Mouse (Mus musculus) cerebellum, adult 11-12 months (tissue): ENCODE measurements around the gene Mob2.

Source experiments
- DNase-seq: peaks from one replicate; pipeline ENCODE4 v3.0.0; 2022

Gene Mob2

DNA sequence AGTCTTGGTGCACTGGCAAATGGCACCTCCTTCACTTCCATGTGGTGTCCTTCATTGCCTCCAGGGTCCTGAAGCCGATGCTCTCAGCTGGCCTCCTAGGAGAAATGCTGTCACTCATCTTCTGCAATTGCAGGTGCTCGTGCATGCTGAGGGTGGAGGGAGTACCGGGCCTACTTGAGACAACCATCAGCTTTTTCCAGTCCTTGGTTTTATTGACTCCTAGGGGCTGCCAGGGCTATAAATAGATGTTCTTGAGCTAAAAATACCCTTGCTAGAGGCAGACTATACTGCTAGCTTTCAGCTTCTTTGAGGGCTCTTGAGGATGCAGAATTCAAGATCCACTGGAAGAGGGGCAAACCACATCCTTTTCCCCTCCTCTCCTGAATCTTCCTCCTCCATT lies 16.3 kb upstream of the Mob2 start:
- DNase-seq, result no peak

DNA sequence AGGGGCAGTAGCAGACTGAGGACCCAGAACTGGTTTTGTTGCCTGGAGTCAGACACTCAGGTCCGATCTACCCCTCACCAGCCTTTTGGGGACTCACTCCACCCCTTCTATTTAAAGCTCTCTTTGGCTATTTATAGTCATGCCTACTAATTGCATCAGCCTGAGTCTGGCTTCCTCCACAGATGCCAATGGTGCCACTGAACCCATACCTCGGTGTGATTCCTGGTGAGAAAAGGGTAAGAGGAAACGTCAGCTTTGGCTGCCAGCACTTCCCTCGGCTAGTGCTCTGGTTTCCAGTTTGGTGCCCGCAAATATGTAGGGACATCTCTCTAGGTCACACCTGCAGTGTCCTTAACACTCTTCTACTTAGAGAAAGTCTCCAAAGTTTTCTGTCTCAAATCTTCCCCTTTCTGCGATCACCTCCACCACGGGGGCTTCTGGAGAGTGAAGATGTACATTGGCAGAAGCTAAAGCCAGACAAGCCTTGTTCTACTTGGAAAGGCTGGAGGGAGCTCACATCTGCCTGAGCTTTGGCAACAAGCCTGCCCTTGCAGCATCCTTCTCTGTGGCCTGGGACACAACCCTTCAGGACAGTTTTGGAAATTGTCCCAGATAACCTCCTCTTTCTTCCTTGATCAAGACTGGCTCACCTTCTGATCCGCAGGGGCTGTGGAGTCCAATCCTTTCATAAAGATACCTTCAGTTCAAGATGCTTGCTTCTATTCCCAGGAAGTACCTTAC lies 13.5 kb upstream of the Mob2 start:
- DNase-seq, result no peak

DNA sequence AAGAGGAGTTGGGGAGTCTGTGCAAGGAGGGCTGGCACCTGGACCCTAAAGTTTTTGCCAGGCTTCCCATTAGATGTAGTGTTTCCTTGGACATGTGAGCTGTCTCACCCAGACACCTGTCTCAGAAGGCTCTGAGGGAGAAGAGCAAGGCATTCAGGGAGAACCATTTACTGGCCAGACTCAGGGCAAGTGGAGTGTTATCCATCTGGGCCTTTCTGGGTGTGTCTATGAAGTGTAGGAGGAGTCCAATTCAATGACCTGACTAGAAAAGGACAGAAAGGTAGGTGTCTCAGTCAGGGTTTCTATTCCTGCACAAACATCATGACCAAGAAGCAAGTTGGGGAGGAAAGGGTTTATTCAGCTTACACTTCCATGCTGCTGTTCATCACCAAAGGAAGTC lies 10.9 kb upstream of the Mob2 start:
- DNase-seq, result no peak

DNA sequence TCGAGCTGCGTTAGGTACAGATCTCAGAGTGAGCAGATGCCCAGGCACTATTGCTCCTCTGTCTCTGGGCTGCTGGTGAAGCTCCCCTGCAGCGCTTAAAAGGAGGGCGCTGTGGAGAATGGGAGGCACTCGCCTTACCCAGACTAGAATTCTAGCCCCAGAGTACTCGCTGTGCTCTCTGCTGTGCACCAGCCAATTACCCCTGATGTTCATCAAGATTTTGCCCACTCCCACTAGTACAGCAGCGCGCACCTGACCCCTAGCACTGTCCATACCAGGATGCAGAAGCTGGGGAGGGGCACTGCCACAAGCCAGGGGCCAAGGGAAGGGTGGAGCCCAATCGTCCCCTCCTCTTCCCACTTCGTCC lies 10.3 kb upstream of the Mob2 start:
- DNase-seq, result no peak

DNA sequence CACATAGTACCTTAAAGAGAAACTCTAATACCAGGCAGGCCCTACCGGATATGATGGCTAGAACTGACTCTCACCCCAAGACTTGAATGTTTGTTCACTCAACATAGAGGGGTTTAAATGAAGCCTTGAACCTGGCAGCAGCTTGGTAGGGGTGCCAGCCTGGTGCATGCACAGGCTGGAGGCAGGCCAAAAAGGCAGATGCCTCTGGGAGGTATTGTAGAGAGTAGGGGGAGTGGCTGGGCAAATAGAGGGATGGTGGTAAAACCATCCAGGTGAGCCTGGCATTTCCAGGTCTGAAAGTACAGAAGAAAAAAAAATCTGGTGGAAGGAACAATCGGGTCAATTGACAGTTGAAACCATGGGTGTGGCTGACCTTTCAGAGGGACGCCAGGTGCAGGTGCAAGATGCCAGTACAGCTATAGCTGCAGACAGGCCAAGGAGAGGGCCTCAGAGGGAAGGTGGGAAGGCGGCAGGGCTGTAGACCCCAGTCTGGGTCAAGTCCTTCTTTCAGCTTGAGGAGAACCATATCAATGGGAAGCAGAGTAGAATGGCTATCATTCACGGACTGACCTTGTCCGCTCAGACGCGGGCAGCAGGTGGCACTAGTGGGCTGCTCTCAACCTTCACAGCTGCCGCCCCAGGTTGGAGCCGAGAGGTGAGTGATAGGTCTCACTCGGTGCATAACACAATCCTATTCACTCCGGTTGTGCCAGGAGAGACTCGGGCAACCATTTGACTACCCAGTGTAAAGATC lies 9.8 kb upstream of the Mob2 start:
- DNase-seq, result peak; percentile 81

DNA sequence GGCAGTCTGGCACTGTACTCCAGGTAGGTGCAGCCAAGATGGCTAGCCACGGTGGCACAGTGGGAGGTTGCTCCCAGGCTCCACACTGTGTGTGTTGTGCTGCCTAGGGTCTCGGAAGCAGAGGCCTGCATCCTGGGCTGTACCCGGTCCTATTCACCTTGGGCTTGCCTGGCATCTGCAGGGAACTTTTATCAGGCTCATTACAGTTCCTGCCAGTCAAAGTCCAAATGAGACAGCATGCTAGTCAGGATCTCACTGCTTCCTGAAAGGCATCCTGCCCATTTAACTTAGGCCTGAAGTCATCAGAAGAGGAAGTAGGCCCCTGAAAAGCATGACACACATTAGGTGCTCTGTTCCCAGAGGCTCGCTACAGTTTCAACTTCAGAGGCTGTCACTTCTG lies 7.6 kb upstream of the Mob2 start:
- DNase-seq, result no peak

DNA sequence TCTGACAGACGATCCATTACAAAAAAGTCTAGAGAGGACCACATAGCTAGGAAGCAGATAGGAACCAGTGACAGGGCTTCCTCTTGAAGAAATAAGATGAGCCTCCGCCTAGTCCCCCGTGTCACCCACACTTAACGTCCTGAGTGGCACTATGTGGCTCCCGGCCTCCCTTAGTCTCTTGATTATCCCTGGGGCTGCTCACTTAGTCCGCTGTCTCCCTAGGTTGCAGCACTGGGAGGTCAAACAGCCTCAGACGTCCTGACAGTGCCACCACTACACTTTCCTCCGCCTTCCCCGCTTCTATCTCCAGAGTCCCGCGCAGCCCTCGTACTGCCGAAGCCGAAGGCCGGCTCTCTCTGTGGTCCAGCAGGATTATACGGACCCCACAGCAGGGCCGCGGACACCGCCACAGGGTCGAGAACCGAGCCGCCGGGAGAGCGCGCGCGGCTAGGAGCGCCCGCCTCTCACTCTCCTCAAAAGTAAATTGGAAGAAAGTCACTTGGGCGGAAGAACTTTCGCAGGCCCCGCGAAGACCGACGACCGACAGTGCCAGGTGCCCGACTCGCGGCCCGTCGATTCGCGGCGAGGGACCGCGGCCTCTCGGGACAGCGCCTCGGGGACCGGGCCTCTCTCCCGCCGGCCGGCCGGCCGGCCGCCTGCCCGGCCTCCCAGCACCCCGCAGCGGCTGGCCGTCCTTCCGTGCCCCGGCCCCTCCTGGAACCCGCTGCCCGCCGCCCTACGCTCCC lies 507 bp downstream of the Mob2 start:
- DNase-seq, result no peak

DNA sequence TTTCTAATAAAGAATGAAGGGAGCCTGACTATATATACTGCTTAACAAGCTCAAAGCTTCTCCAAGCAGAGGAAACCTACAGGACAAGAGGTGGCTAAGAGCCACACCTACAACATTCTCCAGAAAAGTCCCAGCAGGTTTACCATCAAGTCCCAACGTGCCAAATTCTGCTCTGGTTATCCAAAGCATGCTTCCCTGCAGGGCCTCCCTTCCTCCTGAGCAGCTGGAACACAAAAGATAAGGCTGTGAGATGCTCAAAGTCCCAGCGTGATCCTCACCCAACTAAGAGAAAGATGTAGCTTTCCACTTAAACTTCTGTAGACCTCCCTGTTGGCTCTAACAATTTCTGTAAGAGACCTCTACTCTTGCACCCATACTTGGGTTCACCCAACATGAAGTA lies 1.8 kb downstream of the Mob2 start:
- no peak for DNase-seq

DNA sequence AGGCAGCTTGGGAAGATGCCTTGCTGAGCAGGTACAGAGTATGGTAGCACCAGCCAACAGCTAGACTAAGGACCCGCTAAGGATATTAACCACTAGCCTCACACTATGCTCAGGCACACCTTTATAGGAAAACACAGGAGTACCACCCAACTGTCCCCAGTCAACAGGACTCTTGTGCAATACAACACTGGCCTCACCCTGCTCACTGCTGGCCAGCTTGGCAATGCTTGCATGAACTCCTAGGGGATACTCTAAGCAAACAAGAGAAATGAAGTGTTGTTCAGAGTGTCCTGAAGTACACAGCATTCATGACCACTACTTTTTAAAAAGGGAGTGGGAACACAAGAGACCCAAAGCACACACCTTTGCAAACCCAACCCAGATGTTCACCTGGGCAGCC lies 3.7 kb downstream of the Mob2 start:
- no peak for DNase-seq

DNA sequence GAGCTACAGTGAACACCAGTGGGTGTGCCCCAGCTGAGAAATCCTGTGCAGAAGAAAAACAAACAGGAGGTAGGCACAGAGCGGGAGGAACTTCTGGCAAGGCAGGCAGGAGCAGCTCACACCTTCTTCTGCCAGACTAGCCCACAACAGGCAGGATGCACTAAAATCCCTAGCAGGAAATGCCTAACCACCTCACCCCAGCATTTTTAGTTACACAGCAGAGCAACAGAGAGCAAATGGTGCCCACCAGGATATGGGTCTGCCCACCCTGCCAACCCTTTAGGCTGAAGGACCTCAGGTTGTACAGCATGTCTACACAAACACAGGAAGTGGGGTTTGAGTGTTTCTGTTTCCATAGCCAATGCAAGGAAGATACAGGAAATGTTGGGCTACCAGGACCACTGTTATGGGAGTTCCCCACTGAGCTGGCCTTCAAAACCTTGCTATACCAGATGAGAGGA lies 4.2 kb downstream of the Mob2 start:
- DNase-seq, result no peak

DNA sequence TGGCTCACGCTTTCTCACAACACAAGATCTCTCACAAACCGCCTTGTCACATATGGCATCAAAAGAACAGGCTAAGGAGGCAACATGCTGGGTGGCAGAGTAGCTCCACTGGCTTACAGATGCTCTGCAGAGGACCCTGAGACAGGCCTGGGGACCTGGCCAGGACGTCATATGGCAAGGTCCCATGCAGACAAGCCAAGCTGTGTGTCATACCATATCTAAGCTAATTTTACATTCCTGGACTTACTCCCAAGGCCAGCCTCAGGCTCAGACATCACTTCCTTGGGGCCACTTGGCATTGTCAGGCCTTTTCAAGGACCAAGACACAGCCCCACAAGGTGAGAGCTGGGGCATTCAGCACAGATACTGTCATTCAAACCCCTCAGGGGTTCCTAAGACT lies 5.4 kb downstream of the Mob2 start:
- no peak for DNase-seq

DNA sequence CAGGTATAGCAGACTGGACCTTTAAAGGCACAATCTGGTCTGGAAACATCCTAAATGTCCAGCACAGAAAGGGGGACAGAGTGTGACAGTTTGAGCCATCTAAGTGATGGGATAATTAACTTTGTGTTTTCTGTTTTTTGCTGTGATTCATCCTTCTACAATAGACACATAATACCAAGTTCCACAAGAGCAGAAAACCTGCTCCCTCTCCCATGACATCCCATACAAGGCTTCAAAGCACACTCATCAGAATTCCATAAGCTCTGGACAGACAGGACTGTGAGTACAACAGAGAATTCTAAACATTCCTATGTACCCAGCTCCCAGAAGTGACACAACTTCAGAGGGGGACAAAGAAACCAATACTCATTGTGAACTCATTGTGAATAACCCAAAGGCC lies 10.3 kb downstream of the Mob2 start:
- no peak for DNase-seq

DNA sequence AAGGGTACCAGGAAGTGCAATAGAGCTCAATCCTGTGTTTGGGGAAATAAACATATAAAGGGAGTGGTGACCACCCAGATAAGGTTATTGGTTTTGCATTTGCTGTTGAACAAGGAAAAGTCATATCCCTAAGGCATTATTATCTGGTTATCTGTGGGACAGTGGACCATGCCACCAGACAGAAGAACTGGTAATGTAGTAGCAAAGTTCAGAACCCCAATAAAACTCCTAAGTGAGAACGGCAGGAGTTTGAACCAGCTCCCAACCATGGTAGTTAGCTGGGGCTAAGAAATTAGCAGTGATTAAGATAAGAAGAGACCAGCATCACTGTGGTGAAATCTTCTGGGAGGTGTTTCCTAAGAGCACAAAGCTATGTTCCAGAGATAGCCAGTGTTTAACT lies 14.9 kb downstream of the Mob2 start:
- DNase-seq, result no peak

DNA sequence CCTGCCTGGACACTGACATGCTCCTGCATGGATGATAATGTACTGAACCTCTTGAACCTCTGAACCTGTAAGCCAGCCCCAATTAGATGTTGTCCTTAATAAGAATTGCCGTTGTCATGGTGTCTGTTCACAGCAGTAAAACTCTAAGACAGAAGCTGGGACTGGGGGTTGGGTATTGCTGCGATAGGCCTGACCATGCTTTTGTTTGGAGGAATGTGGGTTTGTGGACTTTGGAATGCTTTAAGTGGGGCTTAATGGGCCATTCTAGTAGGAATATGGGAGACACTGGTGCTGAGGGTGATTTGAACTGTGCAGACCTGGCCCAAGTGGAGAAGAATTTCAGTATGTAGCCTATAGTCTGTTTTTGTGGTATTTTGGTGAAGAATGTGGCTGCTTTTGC lies 15.5 kb downstream of the Mob2 start:
- DNase-seq, result no peak

DNA sequence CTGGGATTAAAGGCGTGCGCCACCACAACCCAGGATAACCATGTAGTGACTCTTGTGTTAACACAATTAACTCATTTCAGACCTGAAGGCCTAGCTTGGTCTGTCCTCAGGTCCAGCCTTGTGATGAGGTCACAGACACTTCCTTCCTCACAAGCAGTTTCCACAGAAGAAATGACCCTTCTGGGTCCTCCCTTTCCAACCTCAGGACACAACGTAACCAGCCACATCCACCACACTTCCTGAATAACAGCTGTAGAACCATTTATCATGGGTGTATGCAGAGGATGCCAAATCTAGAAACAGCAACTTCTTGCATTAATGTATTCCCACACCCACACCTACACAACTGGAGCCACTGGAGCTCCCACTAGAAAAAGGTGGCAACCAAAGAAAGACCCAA lies 20.1 kb downstream of the Mob2 start:
- DNase-seq, result no peak

DNA sequence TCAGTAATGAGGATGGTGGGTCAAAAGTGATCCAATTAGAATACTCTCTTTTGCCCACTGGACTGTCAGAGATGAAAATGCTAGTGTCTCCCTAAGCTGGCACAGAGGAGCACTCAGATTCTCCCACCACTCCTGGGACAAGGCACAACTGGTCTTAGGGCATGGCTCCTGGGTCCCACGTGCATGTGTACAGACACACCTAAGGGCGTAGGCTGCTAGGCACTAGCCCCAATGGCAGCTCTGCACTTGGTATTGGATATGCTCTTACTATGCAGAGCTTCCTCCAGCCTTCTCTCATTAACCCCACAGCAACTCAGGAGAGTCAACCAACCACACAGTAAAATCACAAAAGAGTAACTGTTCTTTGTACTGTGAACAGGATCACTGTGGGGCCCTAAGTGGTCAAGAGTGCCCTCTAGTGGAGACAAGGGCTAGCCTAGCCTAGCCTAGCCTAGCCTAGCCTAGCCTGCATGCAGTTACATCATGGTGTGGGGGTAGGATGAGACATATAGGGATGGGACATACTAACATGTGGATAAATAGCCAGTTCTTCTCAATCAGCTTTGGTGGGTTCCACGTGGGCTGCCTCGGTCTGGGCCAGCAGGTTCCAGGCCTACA lies 23.2 kb downstream of the Mob2 start:
- DNase-seq, result peak; percentile 57

DNA sequence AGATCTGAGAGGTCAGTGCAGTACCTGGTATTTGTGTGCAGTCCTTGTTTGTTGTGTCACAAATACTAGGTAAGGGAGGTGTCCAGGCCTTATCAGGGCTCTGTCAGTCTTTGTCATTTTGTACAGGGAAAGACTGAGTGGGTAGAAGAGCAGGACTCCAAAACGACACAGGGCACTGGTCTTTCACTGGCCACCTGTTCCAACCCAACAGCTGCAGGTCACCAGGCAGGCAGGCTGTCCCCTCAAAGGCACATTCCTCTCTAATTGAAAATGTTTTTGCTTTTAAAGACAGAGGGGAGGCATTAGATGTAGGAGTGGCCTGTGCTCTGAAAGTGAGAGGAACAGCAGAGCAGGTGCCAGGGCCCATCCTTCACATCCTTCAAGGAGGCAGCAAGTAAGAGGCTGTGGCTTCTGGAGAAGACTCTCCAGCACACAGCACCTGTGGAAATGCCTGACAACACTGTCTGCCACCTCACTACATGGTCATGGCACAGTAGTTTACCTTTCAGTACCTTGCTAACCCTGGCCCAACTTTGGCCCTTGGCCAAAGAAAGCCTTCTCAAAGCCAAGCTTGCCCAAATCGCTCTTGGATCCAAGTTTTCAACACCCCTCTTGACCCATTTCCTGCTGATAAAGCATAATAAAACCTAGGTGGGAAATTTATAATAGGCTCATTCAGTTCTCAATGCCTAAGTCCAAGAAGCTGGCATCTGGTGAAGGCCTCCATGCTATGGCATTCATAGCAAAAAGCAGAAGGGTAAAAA lies 25.6 kb downstream of the Mob2 start:
- no peak for DNase-seq

DNA sequence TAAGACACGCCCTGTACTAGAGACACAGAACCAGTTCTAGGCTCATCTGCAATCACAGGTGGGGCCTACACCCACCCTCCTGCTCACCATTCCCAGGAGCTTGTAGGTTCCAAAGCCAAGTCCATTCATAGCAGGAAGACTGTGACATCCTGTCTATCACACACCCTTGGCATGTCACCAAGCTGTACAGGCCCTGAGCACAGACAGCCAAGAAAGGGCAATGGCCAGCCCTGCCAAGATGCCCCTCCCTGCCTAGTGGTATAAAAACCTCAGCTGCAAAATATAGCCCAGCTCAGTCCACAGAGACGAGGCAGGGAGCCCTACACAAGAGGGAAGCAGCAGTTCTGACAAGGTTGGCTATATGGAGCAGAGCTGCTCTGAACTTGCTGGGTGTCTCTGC lies 26.7 kb downstream of the Mob2 start:
- DNase-seq, result peak; percentile 65

DNA sequence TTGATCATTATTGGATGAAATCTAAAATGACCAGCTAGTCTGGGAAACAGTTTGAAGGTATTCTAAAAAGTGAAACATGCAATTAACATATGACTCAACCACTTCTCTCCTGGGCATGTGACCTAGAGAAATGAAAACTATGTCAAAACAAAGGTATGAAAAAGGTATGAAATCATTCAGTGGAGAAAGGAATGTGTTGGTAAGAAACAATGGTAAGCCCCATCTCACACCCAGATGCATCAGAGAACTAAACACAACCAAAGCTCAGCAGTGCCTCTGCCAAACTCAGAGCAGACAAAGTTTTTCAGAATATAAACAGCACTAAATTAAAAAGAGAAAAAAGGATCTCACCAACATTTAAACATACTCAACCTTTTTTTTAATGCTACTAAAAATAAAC lies 30.8 kb downstream of the Mob2 start:
- no peak for DNase-seq

DNA sequence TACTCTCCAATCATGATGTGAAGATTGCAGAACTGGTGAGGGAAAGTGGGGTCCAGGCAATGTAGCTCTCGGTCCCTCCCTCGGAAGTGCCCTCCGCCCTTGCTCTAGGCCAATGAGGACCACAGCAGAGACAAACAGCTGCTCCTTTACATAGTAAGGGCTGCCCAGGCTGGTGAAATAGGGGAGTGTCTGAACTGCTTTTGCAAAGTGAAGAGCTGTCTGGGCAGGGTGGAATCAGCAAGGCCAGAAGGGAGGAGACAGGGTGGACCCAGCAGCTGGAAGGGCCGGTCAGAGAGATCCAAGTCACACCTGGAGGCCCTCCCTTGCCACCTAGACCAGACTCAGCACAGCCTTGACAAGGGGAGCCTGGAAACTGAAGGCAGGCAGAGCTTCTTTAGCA lies 34.9 kb downstream of the Mob2 start:
- DNase-seq, result no peak

DNA sequence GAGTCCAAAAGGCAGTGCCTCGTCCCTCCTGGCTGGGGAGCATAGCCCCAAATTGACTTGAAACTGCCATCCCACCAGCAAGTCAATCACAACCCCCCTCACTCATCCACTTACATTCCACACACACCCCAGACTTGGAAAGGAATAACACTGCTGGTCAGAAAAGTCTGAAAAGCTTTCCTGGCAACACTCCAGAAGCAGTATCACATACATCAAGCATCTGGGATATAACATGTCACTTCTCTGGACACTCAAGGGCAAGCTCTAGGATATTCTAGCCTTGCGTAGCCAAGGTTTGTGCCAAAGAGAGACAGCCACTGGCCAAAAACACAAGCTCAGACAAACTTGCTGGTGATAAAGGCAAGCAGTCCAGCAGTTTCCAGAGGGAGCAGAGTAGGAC lies 35.7 kb downstream of the Mob2 start:
- no peak for DNase-seq

DNA sequence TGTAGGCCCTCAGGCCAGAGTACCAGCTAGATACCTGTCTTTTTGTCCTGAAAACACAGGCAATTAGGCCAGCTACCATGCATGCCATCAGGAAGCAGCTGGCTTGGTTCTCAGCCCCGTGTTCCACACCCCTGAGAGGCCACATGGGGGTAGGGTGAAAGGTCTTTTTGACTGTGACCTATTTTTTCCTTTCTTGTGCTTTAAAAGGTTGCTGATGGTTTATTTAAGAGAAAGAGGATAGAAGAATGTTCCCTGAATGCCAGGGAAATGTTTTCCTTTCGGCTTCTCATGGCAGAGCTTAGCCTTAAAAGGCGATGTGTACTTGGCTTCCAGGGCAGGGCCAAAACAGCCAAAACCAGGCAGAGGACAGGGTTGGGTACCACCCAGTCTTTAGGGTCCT lies 40.0 kb downstream of the Mob2 start:
- DNase-seq, result no peak

DNA sequence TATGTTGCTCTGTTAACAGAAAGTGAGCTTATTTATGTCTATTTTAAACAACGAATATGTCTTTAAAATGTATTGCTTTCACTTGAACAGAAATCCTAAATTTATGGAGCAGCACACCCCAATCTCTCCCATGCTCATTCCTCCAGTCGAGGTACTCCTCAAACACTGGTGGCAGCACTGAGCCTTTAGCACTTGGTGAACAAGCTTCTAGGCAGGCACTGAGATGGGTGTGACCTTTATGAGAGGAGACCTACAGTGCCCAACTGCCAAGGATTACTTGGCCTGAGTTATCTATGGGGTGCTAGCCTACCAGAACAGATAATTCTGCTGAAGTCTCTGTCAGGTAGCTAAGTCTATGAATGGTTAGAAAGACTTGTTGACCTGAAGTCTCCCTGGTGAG lies 41.2 kb downstream of the Mob2 start:
- no peak for DNase-seq
